Mouse (Mus musculus): ENCODE data around the gene Ubxn11. TPM values are rescaled to one million over a fixed set of nuclear protein-coding genes. Genes with fewer than 3 reads are reported as not detected.

Ubxn11 gene
- polyA plus RNA-seq, 1 experiment from 2014 or later, result 13.3 TPM

DNA sequence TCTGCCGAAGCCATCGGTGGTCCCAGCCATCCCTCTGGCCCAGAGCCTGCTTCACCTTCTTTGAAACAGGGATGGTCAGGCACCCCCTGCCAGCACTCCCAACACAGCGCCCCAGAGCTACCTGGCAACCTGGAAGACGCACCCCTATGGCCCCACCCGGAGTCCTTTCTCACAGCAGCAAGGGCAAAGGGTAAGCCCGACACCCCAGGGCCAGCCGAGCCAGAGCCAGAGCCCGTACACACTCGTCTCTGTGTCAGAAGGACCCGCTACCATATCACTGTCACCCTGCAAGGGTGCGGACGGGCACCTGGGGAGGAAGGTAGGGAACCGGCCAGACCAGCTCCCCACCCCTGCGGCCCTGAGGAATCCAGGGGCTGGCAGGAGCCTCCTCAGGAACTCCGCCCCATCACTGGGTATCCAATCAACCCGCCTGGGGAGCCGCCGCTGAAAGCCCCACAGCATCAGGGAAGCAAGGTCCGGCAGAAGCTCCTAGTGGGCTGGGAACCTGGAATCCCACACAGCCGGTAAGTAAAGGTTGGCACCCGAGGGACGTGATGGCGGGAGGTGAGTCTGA lies 36.9 kb upstream of the Ubxn11 start:
- H3K4me1 ChIP-seq (replicated peaks; ENCODE audit: control insufficient read depth, insufficient read depth, low read length), result peaks cover 2% of the 10 kb centered on the region; the same call in 1 of the 2 replicates
- no peaks in the 10 kb centered on the region for H3K36me3 ChIP-seq (ENCODE audit: control insufficient read depth, insufficient read depth)
- 23% methylated on average over 23 of the region's 23 CpGs for WGBS
- no peak overlapping the region for H3K4me3 ChIP-seq (replicated peaks; ENCODE audit: low read length)
- H3K4me2 ChIP-seq (ENCODE audit: low read length), result no peak overlapping the region
- ATAC-seq, result no peak
- H3K27ac ChIP-seq (ENCODE audit: low read length), result no peak overlapping the region
- H3K9me3 ChIP-seq (ENCODE audit: control insufficient read depth, low read length), result no peaks in the 10 kb centered on the region
- H3K27me3 ChIP-seq (replicated peaks; ENCODE audit: control insufficient read depth, insufficient read depth, low read length), result peaks cover 2% of the 10 kb centered on the region; the same call in 1 of the 2 replicates
- no peak overlapping the region for H3K9ac ChIP-seq (replicated peaks; ENCODE audit: low read depth, low read length)

DNA sequence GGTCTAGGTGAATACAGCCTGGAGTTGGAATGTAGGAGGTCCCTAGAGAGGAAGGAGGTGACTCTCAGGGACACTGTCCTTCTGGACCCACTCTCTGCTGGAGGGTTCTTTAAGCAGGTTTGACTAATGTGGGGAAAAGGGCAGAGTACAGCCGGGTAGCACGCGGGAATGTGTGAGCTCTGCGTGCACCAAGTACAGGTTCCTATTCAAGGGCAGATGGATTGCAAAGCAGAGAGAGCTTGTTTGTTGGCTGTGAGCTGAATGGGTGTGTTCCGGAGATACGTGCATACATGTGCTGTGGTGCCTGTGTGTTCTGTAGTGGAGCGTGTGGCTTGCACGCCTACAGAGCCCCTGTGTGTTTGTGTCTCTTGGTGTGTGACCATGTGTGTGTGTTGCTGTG lies 35.0 kb upstream of the Ubxn11 start:
- 87% methylated on average over 8 of the region's 8 CpGs for WGBS
- no peak overlapping the region for H3K4me3 ChIP-seq (replicated peaks; ENCODE audit: low read length)
- no peak for ATAC-seq
- no peaks in the 10 kb centered on the region for H3K36me3 ChIP-seq (ENCODE audit: control insufficient read depth, insufficient read depth)
- H3K27me3 ChIP-seq (replicated peaks; ENCODE audit: control insufficient read depth, insufficient read depth, low read length), result peaks cover 2% of the 10 kb centered on the region; the same call in 1 of the 2 replicates
- no peak overlapping the region for H3K27ac ChIP-seq (ENCODE audit: low read length)
- no peak overlapping the region for H3K4me2 ChIP-seq (ENCODE audit: low read length)
- H3K9me3 ChIP-seq (ENCODE audit: control insufficient read depth, low read length), result no peaks in the 10 kb centered on the region
- peaks cover 2% of the 10 kb centered on the region; the same call in 1 of the 2 replicates for H3K4me1 ChIP-seq (replicated peaks; ENCODE audit: control insufficient read depth, insufficient read depth, low read length)
- no peak overlapping the region for H3K9ac ChIP-seq (replicated peaks; ENCODE audit: low read depth, low read length)

DNA sequence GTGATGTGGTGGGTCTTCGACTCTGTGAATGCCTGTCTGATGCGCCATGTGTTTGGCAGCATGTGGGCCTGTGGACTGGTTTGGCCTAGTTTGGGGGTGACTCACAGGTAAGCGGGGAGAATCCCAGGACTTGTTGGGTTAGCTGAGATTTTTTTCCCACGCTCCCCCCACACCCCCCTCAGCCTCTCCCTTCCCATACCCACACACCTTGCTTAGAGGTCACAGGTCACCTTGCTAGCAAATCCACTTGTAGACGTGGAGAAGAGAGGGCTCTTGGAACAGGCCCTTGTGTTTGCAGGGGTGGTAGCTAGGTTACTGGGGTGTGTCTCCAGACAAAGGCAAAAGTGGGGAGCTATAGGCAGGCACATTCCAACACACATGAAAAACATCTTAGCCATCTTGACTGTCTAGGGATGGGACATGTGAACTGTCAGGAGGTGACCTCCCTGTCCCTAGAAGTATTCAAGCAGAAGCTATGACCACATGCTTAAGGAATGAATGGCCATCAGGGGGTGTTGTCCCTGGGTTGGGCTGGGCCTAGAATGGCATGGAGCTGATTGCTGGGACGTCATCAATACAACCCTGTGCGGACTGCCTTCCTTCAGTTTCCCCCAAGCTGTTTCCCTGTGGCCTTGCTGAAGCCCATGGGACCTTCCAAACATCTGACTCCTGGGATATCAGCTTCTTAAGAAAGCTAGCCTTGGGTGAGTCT lies 34.4 kb upstream of the Ubxn11 start:
- H3K9ac ChIP-seq (replicated peaks; ENCODE audit: low read depth, low read length), result no peak overlapping the region
- no peak overlapping the region for H3K27ac ChIP-seq (ENCODE audit: low read length)
- peaks cover 2% of the 10 kb centered on the region; the same call in 1 of the 2 replicates for H3K27me3 ChIP-seq (replicated peaks; ENCODE audit: control insufficient read depth, insufficient read depth, low read length)
- no peak overlapping the region for H3K4me3 ChIP-seq (replicated peaks; ENCODE audit: low read length)
- H3K4me1 ChIP-seq (replicated peaks; ENCODE audit: control insufficient read depth, insufficient read depth, low read length), result peaks cover 2% of the 10 kb centered on the region; the same call in 1 of the 2 replicates
- WGBS, result 84% methylated on average over 7 of the region's 7 CpGs
- H3K9me3 ChIP-seq (ENCODE audit: control insufficient read depth, low read length), result no peaks in the 10 kb centered on the region
- no peak for ATAC-seq
- no peaks in the 10 kb centered on the region for H3K36me3 ChIP-seq (ENCODE audit: control insufficient read depth, insufficient read depth)
- no peak overlapping the region for H3K4me2 ChIP-seq (ENCODE audit: low read length)

- H3K4me1 ChIP-seq (replicated peaks; ENCODE audit: control insufficient read depth, insufficient read depth, low read length), result peaks cover 2% of the 10 kb centered on the region; the same call in 1 of the 2 replicates
- no peak for ATAC-seq
- H3K9ac ChIP-seq (replicated peaks; ENCODE audit: low read depth, low read length), result no peak overlapping the region
- no peak overlapping the region for H3K4me3 ChIP-seq (replicated peaks; ENCODE audit: low read length)
- no peaks in the 10 kb centered on the region for H3K9me3 ChIP-seq (ENCODE audit: control insufficient read depth, low read length)
- H3K4me2 ChIP-seq (ENCODE audit: low read length), result no peak overlapping the region
- H3K27ac ChIP-seq (ENCODE audit: low read length), result no peak overlapping the region
- peaks cover 2% of the 10 kb centered on the region; the same call in 1 of the 2 replicates for H3K27me3 ChIP-seq (replicated peaks; ENCODE audit: control insufficient read depth, insufficient read depth, low read length)
- H3K36me3 ChIP-seq (ENCODE audit: control insufficient read depth, insufficient read depth), result no peaks in the 10 kb centered on the region
- WGBS, result 87% methylated on average over 4 of the region's 4 CpGs
Measured at GRCm38 (mm10) chr4:134068793-134069580, 33.4 kb upstream of the Ubxn11 start.

GRCm38 (mm10) chr4:134078694-134079093 lies 23.7 kb upstream of the Ubxn11 start:
- ATAC-seq, result no peak
- Histone ChIP-seq H3K4me2 (ENCODE audit: low read length) (no peak overlapping the region), H3K9me3 (ENCODE audit: control insufficient read depth, low read length) (no peaks in the 10 kb centered on the region), H3K4me3 (replicated peaks; ENCODE audit: low read length) (no peak overlapping the region), H3K9ac (replicated peaks; ENCODE audit: low read depth, low read length) (no peak overlapping the region), H3K27me3 (replicated peaks; ENCODE audit: control insufficient read depth, insufficient read depth, low read length) (peaks cover 8% of the 10 kb centered on the region; the same call in 1 of the 2 replicates), H3K27ac (ENCODE audit: low read length) (no peak overlapping the region), H3K36me3 (ENCODE audit: control insufficient read depth, insufficient read depth) (no peaks in the 10 kb centered on the region), H3K4me1 (replicated peaks; ENCODE audit: control insufficient read depth, insufficient read depth, low read length) (peaks cover 7% of the 10 kb centered on the region)
- 14% methylated on average over 3 of the region's 3 CpGs for WGBS

GRCm38 (mm10) chr4:134080674-134081073 lies 21.7 kb upstream of the Ubxn11 start:
- Histone ChIP-seq H3K9ac (replicated peaks; ENCODE audit: low read depth, low read length) (no peak overlapping the region), H3K9me3 (ENCODE audit: control insufficient read depth, low read length) (no peaks in the 10 kb centered on the region), H3K27me3 (replicated peaks; ENCODE audit: control insufficient read depth, insufficient read depth, low read length) (peaks cover 8% of the 10 kb centered on the region; the same call in 1 of the 2 replicates), H3K27ac (ENCODE audit: low read length) (no peak overlapping the region), H3K4me3 (replicated peaks; ENCODE audit: low read length) (no peak overlapping the region), H3K4me2 (ENCODE audit: low read length) (no peak overlapping the region), H3K4me1 (replicated peaks; ENCODE audit: control insufficient read depth, insufficient read depth, low read length) (peaks cover 7% of the 10 kb centered on the region), H3K36me3 (ENCODE audit: control insufficient read depth, insufficient read depth) (no peaks in the 10 kb centered on the region)
- WGBS, result 86% methylated on average over 4 of the region's 4 CpGs
- ATAC-seq, result no peak

DNA sequence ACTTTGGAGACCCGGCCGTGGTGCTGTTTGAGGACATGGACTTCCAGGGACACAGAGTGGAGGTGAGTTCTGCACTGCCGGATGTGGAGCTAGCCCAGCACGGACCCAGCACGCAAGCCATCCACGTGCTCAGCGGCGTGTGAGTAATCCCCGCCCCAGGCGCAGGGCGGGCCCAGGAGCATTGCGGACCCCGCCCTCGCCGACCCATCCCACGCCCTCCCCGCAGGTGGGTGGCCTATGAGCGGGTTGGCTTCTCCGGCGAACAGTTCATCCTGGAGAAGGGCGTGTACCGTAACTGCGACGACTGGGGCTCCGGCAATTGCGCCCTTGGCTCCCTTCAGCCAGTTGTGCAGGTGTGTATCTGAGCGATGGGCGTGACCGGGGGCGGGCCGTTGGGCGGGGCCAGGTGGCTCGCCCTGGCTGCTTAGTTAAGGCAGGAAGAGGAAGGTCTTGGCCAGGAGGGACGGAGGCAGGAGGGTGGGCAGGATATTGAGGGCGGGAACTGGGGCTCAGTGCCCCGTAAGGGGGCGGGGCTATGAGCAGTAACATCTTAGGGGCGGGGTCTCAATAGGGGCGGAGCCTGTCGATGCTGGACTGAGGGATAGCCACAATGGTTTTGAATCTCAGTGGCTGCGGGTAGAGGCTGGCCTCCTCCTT lies 20.5 kb upstream of the Ubxn11 start:
- peak; percentile 68 for ATAC-seq
- peak overlapping the region; percentile 52 for H3K4me3 ChIP-seq (replicated peaks; ENCODE audit: low read length)

DNA sequence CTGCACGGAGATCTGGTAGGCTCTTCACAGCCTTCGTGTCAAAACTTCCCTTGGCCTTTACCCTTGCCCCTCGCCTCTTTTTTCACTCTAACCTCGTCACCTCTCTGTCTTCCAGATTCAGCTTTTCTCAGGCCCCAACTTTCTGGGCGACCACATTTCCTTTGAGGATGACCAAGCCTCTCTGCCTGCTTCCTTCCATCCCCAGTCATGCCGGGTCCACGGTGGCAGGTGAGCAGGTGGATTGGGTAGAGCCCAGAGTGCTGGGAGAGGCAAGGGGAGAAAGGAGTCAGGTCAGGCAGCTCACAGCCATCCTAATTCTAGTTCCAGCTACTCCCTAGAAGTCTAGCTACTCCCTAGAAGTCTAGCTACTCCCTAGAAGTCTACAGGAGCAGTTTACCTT lies 19.9 kb upstream of the Ubxn11 start:
- 10% methylated on average over 7 of the region's 7 CpGs for WGBS
- Histone ChIP-seq H3K27me3 (replicated peaks; ENCODE audit: control insufficient read depth, insufficient read depth, low read length) (peaks cover 8% of the 10 kb centered on the region; the same call in 1 of the 2 replicates), H3K4me3 (replicated peaks; ENCODE audit: low read length) (peak overlapping the region; percentile 52), H3K27ac (ENCODE audit: low read length) (no peak overlapping the region), H3K9ac (replicated peaks; ENCODE audit: low read depth, low read length) (peak overlapping the region; percentile 51; the same call in 1 of the 2 replicates), H3K36me3 (ENCODE audit: control insufficient read depth, insufficient read depth) (no peaks in the 10 kb centered on the region), H3K4me1 (replicated peaks; ENCODE audit: control insufficient read depth, insufficient read depth, low read length) (peaks cover 7% of the 10 kb centered on the region), H3K4me2 (ENCODE audit: low read length) (peak overlapping the region; percentile 81), H3K9me3 (ENCODE audit: control insufficient read depth, low read length) (no peaks in the 10 kb centered on the region)
- no peak for ATAC-seq

More for the DNA sequence above, 20.5 kb upstream of the Ubxn11 start:
- Histone ChIP-seq H3K4me1 (replicated peaks; ENCODE audit: control insufficient read depth, insufficient read depth, low read length) (peaks cover 7% of the 10 kb centered on the region), H3K9ac (replicated peaks; ENCODE audit: low read depth, low read length) (peak overlapping the region; percentile 51), H3K4me2 (ENCODE audit: low read length) (peak overlapping the region; percentile 81), H3K27me3 (replicated peaks; ENCODE audit: control insufficient read depth, insufficient read depth, low read length) (peaks cover 8% of the 10 kb centered on the region; the same call in 1 of the 2 replicates), H3K36me3 (ENCODE audit: control insufficient read depth, insufficient read depth) (no peaks in the 10 kb centered on the region), H3K27ac (ENCODE audit: low read length) (no peak overlapping the region), H3K9me3 (ENCODE audit: control insufficient read depth, low read length) (no peaks in the 10 kb centered on the region)
- WGBS, result under 1% methylated on average over 41 of the region's 41 CpGs

All from forebrain, embryonic 16.5 days (tissue).